Mouse (Mus musculus): ENCODE data around the gene Taf4. TPM values are rescaled to one million over a fixed set of nuclear protein-coding genes. Genes with fewer than 3 reads are reported as not detected.

Gene Taf4
- total RNA-seq, 4 experiments from 2014 or later = 16.8 to 22.8 (median 19.6) TPM

GRCm38 (mm10) chr2:179980616-179981015, 4.2 kb upstream of the Taf4 start:
- no peak for DNase-seq

GRCm38 (mm10) chr2:179979836-179980235, 3.4 kb upstream of the Taf4 start:
- peak; percentile 52 for DNase-seq

- no peak for DNase-seq
These were observed 1.8 kb upstream of the Taf4 start for GRCm38 (mm10) chr2:179978250-179978649.

DNA sequence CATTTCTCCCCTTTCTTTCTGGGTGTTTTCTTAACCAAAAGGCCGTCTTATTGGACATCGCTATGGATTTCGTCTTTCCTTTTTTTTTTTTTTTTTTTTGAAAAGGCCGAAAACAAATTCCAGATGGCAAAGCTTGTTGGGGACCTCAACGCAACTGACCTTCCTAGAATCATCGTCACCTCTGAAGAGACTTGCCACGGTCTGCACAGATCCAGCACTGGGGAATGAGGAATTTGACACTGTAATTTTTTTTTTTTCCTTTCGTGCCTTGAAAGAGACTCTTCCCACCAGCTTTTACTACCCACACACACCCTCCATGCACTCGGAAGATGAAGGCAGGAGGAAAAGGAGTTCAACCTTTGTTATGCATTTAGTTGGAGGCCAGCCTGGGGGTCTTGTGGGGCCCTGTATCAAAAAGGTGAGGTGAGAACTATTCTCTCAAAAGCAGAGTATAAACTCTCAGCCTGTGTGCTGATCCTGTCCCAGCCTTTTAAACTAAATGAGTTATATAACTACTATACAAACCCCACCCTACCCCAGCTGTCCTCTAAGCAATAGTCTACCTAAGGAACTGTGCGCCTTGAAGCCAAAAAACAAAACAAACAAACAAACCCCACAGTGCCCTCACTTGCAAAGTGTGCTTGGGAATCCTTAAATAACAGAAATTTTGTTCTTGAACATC, 1.0 kb upstream of the Taf4 start:
- DNase-seq = no peak

GRCm38 (mm10) chr2:179976295-179976627, 185 bp downstream of the Taf4 start:
- no peak for DNase-seq

GRCm38 (mm10) chr2:179975851-179976250, 595 bp downstream of the Taf4 start:
- DNase-seq = no peak

DNA sequence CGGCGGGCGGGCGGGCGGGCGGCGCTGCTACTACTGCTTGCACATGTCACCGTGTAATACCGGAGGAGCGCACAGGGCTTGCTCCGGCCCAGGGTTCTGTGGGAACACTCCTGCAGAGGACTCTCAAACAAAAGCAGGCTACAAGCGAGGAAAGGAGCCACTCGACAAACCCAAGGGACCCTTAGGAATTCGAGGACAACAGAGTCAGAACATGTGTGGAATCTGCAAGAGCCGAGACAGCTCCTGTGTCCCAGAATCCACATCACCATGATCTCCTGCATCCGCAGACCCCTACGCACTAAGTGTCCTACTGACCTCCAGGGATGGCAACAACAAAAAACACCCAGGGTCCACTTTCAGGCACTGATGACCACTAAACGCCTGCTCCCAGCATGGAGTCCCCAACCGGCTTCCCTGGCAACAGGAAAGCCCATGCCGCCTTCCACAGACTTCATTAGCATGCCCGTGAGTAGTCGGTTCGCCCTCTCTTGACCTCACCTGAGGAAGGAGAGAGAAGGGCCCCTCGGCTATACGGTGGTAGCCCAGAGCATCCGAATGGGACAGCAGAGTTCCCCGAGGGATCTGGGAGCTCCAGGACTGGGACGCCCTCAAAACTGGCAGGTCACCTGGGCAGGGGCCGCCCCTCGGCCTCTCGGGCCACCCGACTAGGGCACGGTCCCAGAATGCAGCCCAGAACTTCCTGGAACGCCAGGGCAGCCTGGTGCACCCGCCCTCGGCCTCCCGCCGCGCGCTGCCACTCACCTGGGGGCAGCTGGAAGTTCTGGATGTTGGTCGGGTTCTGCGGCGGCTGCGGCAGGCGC, 1.6 kb downstream of the Taf4 start:
- DNase-seq = no peak

DNA sequence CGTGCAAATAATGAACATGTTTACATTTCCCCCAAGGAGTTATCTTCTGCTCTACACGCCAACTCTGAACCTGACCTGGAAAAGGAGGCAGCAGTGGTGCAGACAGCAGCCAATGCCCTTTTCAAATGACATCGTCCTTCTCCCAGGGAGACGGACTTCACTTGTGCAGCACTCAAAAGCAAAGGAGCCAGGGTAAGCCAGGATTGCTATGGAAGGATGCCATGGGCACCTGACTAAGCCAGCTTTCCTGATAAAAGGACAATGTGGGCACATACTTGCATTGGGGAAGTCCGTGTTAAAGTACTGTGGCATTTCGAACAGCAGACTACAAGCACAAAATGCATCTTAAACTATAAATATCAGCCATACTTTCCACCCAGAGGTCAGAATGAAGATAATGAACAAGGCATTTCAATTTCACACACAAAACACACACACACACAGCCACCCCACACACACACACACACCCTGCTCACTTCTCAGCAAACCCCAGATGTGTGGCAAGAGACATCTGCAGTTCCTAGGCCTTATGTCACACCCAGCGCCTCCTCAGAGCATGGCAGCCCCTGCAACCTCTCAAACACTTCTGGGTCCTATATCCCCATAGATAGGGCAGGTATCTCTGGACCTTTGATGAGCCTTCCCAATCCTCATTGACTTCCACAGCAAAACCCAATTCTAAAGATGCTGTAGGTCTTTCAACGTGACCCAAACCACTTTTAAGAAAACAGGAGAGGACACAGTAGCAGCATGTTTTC, 2.4 kb downstream of the Taf4 start:
- DNase-seq = no peak

- DNase-seq = no peak
These were observed 4.0 kb downstream of the Taf4 start for GRCm38 (mm10) chr2:179972406-179972805.

DNA sequence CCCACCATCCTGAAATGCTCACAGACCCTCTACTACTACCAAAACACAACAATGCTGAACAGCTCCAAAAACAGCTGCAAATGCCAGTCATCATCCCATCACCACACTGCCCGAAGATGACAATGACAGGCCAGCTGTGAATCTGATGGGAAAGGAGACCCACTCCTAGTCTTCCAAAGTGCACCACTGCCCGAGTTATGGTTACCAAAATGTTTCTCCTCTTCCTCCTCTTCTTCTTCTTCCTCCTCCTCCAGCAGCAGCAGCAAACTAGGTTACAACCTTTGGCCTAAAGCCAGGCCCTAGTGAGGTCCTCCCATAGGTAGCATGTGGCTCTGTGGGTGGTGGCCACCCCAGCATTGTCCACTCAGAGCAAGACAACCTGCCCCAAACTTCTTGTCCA, 4.6 kb downstream of the Taf4 start:
- DNase-seq = no peak

DNA sequence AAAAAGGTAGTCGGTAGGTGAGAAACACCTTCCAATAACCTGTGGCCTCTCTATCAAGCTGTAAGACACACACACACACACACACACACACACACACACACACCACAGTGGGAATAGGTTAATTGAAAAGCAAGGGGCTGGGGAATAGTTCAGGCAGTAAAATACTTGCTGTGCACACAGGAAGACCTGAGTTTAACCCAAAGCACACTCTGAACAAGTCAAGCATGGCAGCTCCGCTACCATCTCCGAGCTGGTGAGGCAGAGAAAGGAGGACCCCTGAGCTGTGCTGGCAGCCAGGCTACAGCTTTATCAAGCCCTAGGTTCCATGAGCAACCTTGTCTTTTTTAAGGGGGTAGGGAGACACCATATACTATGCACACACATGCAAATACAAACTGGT, 7.3 kb downstream of the Taf4 start:
- no peak for DNase-seq

DNA sequence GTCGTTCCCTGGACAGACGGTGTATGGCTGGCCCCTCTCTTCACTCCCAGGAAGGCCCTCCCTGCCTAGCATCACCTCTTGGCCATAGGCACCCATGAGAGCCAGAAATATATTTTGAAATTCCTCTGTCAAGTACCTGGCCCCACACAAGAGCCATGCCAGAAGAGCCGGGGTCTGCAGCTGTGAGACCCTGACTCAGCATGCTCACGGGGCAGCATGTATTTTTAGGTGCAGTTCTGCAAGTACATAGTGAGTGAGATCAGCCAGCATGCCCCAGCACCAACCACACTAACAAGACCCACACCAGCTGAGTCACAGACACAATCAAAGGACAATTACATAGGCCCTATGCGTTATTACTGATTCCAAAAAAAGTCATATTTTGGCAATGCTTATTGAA, 8.8 kb downstream of the Taf4 start:
- no peak for DNase-seq

- no peak for DNase-seq
These were observed 15.0 kb downstream of the Taf4 start for GRCm38 (mm10) chr2:179961420-179961819.

DNA sequence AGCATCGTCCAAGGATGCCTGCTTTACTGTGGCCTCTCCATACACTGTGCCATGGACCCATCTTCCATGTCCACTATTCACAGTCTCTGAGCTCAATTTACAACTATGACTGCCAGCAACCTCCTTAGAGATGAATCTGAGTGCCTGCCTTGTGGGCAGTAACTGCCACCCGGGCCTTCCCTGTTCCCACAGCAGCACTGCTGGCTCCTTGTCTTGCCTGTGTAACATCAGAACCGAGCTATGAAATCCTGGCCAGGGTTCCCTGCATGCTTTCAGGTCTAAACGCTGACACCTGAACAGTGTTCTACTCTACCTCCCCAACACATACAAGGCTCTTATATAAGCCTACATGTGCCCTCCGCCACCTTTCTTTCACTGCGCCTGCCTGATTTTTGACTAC, 16.1 kb downstream of the Taf4 start:
- DNase-seq = no peak

- no peak for DNase-seq
These were observed 17.1 kb downstream of the Taf4 start for GRCm38 (mm10) chr2:179959391-179959790.

DNA sequence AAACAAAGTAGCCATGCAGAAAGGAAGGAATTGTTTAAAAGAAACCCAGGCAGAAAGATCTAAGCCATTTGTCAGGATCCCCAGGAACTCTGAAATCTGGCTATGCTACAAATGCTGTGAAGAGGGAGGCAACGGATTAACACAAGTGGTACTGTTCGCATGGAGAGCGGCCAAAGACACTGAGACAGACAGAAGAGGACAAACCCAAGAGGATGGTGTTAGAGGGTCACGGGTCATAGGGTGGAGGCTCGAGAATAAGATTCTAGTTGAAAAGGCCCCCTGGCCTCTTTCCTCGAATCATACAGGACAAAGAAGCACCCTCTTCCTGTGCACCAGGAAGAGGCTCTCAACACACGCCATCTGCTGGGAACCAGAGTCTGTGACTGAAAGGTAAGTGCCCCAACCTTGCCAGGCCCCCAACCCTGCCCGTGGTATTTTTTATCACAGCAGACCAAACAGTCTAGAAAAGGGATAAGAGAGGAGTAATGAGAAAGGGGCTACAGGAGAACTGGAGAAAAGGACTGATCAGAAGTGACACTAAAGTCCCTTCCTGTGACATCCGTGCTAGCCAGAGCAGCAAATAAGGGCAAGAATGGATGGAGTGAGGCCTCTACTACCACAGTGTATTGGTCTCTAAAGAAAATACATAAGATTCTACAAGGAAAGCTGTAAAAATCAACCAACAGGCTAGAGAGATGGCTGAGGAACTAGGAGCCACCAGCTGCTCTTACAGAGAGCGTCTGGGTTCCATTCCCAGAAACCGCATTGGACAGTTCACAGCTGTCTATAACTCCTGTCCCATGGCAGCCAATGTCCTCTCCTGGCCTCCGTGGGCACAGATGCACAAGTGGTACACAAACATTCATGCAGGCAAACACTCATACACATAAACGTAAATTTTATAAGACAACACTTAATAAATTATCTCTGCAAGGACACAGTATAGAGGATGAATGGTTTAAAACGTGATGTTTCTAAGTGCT, 24.6 kb downstream of the Taf4 start:
- DNase-seq = no peak

- no peak for DNase-seq
These were observed 27.6 kb downstream of the Taf4 start for GRCm38 (mm10) chr2:179948820-179949219.

- no peak for DNase-seq
These were observed 28.8 kb downstream of the Taf4 start for GRCm38 (mm10) chr2:179947607-179948006.

GRCm38 (mm10) chr2:179946496-179946895, 29.9 kb downstream of the Taf4 start:
- no peak for DNase-seq

GRCm38 (mm10) chr2:179945051-179945450, 31.4 kb downstream of the Taf4 start:
- no peak for DNase-seq

- DNase-seq = no peak
These were observed 34.8 kb downstream of the Taf4 start for GRCm38 (mm10) chr2:179941696-179942095.

DNA sequence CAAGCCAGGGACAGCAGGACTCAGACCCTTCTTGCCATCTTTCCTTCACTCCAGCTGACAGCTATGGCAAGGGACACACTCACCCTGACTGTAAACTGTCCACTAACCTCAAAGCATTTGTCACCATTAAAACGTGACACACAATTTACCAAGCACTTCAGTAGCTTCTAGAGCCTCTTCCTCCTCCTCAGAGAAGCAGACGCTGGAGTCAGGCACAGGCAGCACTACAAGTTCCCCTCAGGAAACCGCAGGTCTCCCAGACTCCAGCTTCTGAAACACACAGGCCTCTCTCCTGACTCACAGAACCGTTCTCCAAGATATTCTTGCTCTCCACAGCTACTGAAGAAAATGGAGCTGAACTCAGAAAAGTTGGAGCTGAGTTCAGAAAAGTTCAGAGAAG, 39.4 kb downstream of the Taf4 start:
- no peak for DNase-seq
